Mouse (Mus musculus): ENCODE data around the gene Npas4. TPM values are rescaled to one million over a fixed set of nuclear protein-coding genes. Genes with fewer than 3 reads are reported as not detected.

Npas4 gene
- polyA plus RNA-seq, 1 experiment, result 0.02 TPM

DNA sequence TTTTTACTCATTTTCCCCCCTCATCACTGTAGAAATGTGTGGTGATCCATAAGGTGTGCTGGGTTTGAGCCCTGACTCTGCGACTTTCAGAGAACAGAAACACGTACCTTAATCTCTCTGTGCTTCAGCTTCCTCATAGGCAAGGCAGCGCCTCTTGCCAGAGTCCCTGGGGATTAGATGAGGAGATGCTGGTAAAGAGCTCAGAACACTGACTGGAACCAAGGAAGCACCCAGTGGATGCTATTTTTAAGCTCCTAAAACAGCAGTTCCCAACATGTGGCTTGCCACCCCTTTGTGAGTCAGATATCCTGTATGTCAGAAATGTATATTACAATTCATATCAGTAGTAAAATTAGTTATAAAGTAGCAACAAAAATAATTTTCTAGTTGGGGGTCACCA, 28.1 kb upstream of the Npas4 start:
- no peaks in the 10 kb centered on the region for H3K27me3 ChIP-seq (ENCODE audit: control insufficient read depth, insufficient read depth, insufficient read length)
- H3K79me2 ChIP-seq (ENCODE audit: control insufficient read depth, insufficient read depth), result no peaks in the 10 kb centered on the region
- H3ac ChIP-seq (ENCODE audit: control insufficient read depth, insufficient read length), result no peak overlapping the region
- H3K36me3 ChIP-seq (ENCODE audit: control insufficient read depth, insufficient read depth), result no peaks in the 10 kb centered on the region
- no peak overlapping the region for H3K4me3 ChIP-seq
- peak overlapping the region; percentile 91 for H3K4me2 ChIP-seq (ENCODE audit: low read depth)
- no peak for TF ChIP-seq MYOG (IDR thresholded peaks at IDR 0.05; ENCODE audit: control insufficient read depth in 1 of 3, insufficient read depth in 1 of 3, insufficient read length in 2 of 3, low read depth in 2 of 3)
- TF ChIP-seq MAX (IDR thresholded peaks at IDR 0.05; ENCODE audit: low read depth), result no peak
- TF ChIP-seq E2F4 (IDR thresholded peaks at IDR 0.05; ENCODE audit: insufficient read depth), result no peak
- TF ChIP-seq USF1 (IDR thresholded peaks at IDR 0.05; ENCODE audit: low read depth), result no peak

DNA sequence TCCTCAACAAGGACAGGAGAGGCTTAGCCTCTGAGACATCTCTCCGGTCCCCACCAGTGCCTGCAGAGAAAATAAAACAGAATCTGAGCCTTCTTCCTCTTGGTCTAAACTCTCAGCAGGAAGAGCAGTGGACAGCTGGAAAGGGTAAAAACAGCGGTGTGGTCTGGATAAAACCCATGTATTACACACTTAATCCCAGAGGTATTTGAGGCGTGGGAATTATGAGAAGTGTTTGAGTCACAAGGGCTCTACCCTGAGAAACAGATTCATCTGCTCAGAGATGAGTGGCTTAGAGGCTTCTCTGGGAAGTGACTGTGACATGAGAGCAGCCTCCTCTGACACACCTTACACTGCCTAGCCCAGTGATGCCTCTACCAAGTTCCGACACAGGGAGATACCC, 27.5 kb upstream of the Npas4 start:
- Histone ChIP-seq H3K4me3 (no peak overlapping the region), H3ac (ENCODE audit: control insufficient read depth, insufficient read length) (no peak overlapping the region), H3K36me3 (ENCODE audit: control insufficient read depth, insufficient read depth) (no peaks in the 10 kb centered on the region), H3K4me2 (ENCODE audit: low read depth) (peak overlapping the region; percentile 91), H3K27me3 (ENCODE audit: control insufficient read depth, insufficient read depth, insufficient read length) (no peaks in the 10 kb centered on the region), H3K79me2 (ENCODE audit: control insufficient read depth, insufficient read depth) (no peaks in the 10 kb centered on the region)
- TF ChIP-seq USF1 (IDR thresholded peaks at IDR 0.05; ENCODE audit: low read depth) (peak; percentile 44), TCF12 (IDR thresholded peaks at IDR 0.05; ENCODE audit: insufficient read depth, poor library complexity, severe bottlenecking) (peak; percentile 74), TCF3 (IDR thresholded peaks at IDR 0.05; ENCODE audit: insufficient read length, low read depth) (no peak), MYOD1 (IDR thresholded peaks at IDR 0.05; ENCODE audit: control insufficient read depth in 1 of 3, insufficient read length in 2 of 3, low read depth in 2 of 3) (peak; percentile 77 to 88 (median 83)), POLR2AphosphoS2 (IDR thresholded peaks at IDR 0.05; ENCODE audit: insufficient read length, low read depth) (no peak), CEBPB (IDR thresholded peaks at IDR 0.05; ENCODE audit: insufficient read depth, poor library complexity, severe bottlenecking) (0 out of 2 replicates have a peak, but pooled peaks have one; percentile 20), E2F4 (IDR thresholded peaks at IDR 0.05; ENCODE audit: insufficient read depth) (no peak), MYOG (IDR thresholded peaks at IDR 0.05; ENCODE audit: control insufficient read depth in 1 of 3, insufficient read depth in 1 of 3, insufficient read length in 2 of 3, low read depth in 2 of 3) (peak in 1 of 3 experiments; percentile 96)

DNA sequence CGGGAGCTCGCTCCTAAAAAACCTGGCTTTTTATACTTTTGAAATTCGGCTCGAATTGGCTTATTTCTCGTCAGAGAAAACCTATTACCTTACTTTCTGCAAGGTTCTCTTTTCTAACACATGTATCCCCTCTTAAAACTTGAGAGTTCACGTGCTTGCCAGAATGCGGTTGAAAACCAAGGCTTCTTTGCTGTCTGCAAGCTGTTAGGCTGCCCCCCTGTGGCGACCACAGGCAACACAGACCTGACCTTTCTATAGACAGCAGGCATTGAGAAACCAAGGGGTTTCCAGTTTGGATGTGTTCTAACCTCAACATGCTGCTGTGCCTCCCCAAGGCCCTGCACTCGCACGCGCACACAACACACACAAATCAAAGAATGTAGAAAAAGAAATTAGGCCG, 26.7 kb upstream of the Npas4 start:
- Histone ChIP-seq H3ac (ENCODE audit: control insufficient read depth, insufficient read length) (no peak overlapping the region), H3K4me2 (ENCODE audit: low read depth) (peak overlapping the region; percentile 91)

GRCm38 (mm10) chr19:5016221-5016742, 26.2 kb upstream of the Npas4 start:
- no peaks in the 10 kb centered on the region for H3K27me3 ChIP-seq (ENCODE audit: control insufficient read depth, insufficient read depth, insufficient read length)
- TF ChIP-seq POLR2A (IDR thresholded peaks at IDR 0.05; ENCODE audit: insufficient read length, low read depth), result no peak
- TF ChIP-seq CEBPB (IDR thresholded peaks at IDR 0.05; ENCODE audit: insufficient read depth, poor library complexity, severe bottlenecking), result no peak
- no peak for TF ChIP-seq SRF (IDR thresholded peaks at IDR 0.05; ENCODE audit: control insufficient read depth, insufficient read length, low read depth)
- TF ChIP-seq TCF3 (IDR thresholded peaks at IDR 0.05; ENCODE audit: insufficient read length, low read depth), result no peak
- no peak for TF ChIP-seq REST (IDR thresholded peaks at IDR 0.05; ENCODE audit: insufficient read depth, insufficient read length)
- TF ChIP-seq POLR2AphosphoS2 (IDR thresholded peaks at IDR 0.05; ENCODE audit: insufficient read length, low read depth), result peak; percentile 45
- TF ChIP-seq E2F4 (IDR thresholded peaks at IDR 0.05; ENCODE audit: insufficient read depth), result no peak
- peak in 1 of 3 experiments; percentile 15 for TF ChIP-seq MYOD1 (IDR thresholded peaks at IDR 0.05; ENCODE audit: control insufficient read depth in 1 of 3, insufficient read length in 2 of 3, low read depth in 2 of 3)
- TF ChIP-seq TCF12 (IDR thresholded peaks at IDR 0.05; ENCODE audit: insufficient read depth, poor library complexity, severe bottlenecking), result no peak
- TF ChIP-seq MAX (IDR thresholded peaks at IDR 0.05; ENCODE audit: low read depth), result no peak
- TF ChIP-seq USF1 (IDR thresholded peaks at IDR 0.05; ENCODE audit: low read depth), result no peak
- no peak for TF ChIP-seq MYOG (IDR thresholded peaks at IDR 0.05; ENCODE audit: control insufficient read depth in 1 of 3, insufficient read depth in 1 of 3, insufficient read length in 2 of 3, low read depth in 2 of 3)
- no peak overlapping the region for H3K4me3 ChIP-seq
- no peak overlapping the region for H3ac ChIP-seq (ENCODE audit: control insufficient read depth, insufficient read length)
- no peaks in the 10 kb centered on the region for H3K36me3 ChIP-seq (ENCODE audit: control insufficient read depth, insufficient read depth)
- no peaks in the 10 kb centered on the region for H3K79me2 ChIP-seq (ENCODE audit: control insufficient read depth, insufficient read depth)
- peak overlapping the region; percentile 91 for H3K4me2 ChIP-seq (ENCODE audit: low read depth)

More for the DNA sequence above, 26.7 kb upstream of the Npas4 start:
- no peaks in the 10 kb centered on the region for H3K36me3 ChIP-seq (ENCODE audit: control insufficient read depth, insufficient read depth)
- H3K27me3 ChIP-seq (ENCODE audit: control insufficient read depth, insufficient read depth, insufficient read length), result no peaks in the 10 kb centered on the region
- TF ChIP-seq SRF (IDR thresholded peaks at IDR 0.05; ENCODE audit: control insufficient read depth, insufficient read length, low read depth) (no peak), MAX (IDR thresholded peaks at IDR 0.05; ENCODE audit: low read depth) (peak; percentile 51)
- H3K4me3 ChIP-seq, result no peak overlapping the region
- H3K79me2 ChIP-seq (ENCODE audit: control insufficient read depth, insufficient read depth), result no peaks in the 10 kb centered on the region

- Histone ChIP-seq H3K4me3 (no peak overlapping the region), H3K36me3 (ENCODE audit: control insufficient read depth, insufficient read depth) (no peaks in the 10 kb centered on the region), H3K79me2 (ENCODE audit: control insufficient read depth, insufficient read depth) (no peaks in the 10 kb centered on the region), H3K4me2 (ENCODE audit: low read depth) (peak overlapping the region; percentile 91), H3K27me3 (ENCODE audit: control insufficient read depth, insufficient read depth, insufficient read length) (no peaks in the 10 kb centered on the region), H3ac (ENCODE audit: control insufficient read depth, insufficient read length) (no peak overlapping the region)
- no peak for TF ChIP-seq MYOG (IDR thresholded peaks at IDR 0.05; ENCODE audit: control insufficient read depth in 1 of 3, insufficient read depth in 1 of 3, insufficient read length in 2 of 3, low read depth in 2 of 3)
- no peak for TF ChIP-seq SRF (IDR thresholded peaks at IDR 0.05; ENCODE audit: control insufficient read depth, insufficient read length, low read depth)
- no peak for TF ChIP-seq MAX (IDR thresholded peaks at IDR 0.05; ENCODE audit: low read depth)
- TF ChIP-seq E2F4 (IDR thresholded peaks at IDR 0.05; ENCODE audit: insufficient read depth), result no peak
- no peak for TF ChIP-seq POLR2AphosphoS2 (IDR thresholded peaks at IDR 0.05; ENCODE audit: insufficient read length, low read depth)
These were observed 24.9 kb upstream of the Npas4 start for GRCm38 (mm10) chr19:5014961-5015398.

Data from myocyte (in vitro differentiated cells).